Mouse (Mus musculus) heart, embryonic 16.5 days (tissue): ENCODE results near the gene Gabbr1. TPM values are rescaled to one million over a fixed set of nuclear protein-coding genes. Genes with fewer than 3 reads are reported as not detected.
"Not testable (repeated sequence)": the region's sequence is repeated elsewhere in the genome, so short reads cannot be mapped to it uniquely, and the experiment has no call there.

Source experiments
- ATAC-seq: fragments of 200-750 bp; cut with Nextera tagmentation; replicated peaks from 2 replicates; pipeline ENCODE4 v1.8.0; 2017; ENCODE audit warnings: moderate number of reproducible peaks; ENCODE audit not compliant: insufficient read depth, low FRiP score; ENCODE audit errors: extremely low read depth
- H3K27ac ChIP-seq: fragments of 300-500 bp; sonication (generic); 2 replicates; pipeline ENCODE4 v1.5.1; 2014; ENCODE audit warnings: mild to moderate bottlenecking, low read length, control low read depth, moderate library complexity
- H3K27me3 ChIP-seq: fragments of 300-500 bp; sonication (generic); 2 replicates; pipeline ENCODE4 v1.6.1; 2014; ENCODE audit warnings: low read length, mixed read lengths; ENCODE audit not compliant: control insufficient read depth, insufficient read depth
- H3K36me3 ChIP-seq: fragments of 300-500 bp; sonication (generic); 2 replicates; pipeline ENCODE4 v1.6.1; 2014; ENCODE audit not compliant: control insufficient read depth, insufficient read depth
- H3K4me1 ChIP-seq: fragments of 300-500 bp; sonication (generic); 2 replicates; pipeline ENCODE4 v1.6.1; 2014; ENCODE audit warnings: low read length, mixed read lengths; ENCODE audit not compliant: control insufficient read depth, insufficient read depth
- H3K4me2 ChIP-seq: fragments of 300-500 bp; sonication (generic); 2 replicates; pipeline ENCODE4 v1.6.1; 2014; ENCODE audit warnings: low read depth, mild to moderate bottlenecking, control low read depth, low read length
- H3K4me3 ChIP-seq: fragments of 300-500 bp; sonication (generic); 2 replicates; pipeline ENCODE4 v1.5.1; 2014; ENCODE audit warnings: mild to moderate bottlenecking, control low read depth, low read length
- H3K9ac ChIP-seq: fragments of 300-500 bp; sonication (generic); 2 replicates; pipeline ENCODE4 v1.6.1; 2014; ENCODE audit warnings: low read length, control low read depth
- H3K9me3 ChIP-seq: fragments of 300-500 bp; sonication (generic); replicated peaks from 2 replicates; pipeline ENCODE4 v1.6.1; 2016; ENCODE audit warnings: low read length; ENCODE audit not compliant: control insufficient read depth
- WGBS: fragments of 180-500 bp; shearing (Covaris S2); extraction: QIAGEN DNeasy Blood & Tissue Kit; methylation state at CpG from one replicate; pipeline ENCODE4 v1.1.7; 2014; 5-methylcytosine and 5-hydroxymethylcytosine counted together
- polyA plus RNA-seq: library from polyadenylated mRNA; unstranded; fragments of >200 nt; fragmentation: Nextera tagmentation; extraction: Ambion mirVana; gene quantifications from 2 replicates; pipeline ENCODE4 v1.2.1, GENCODE M21; 2015

Gene Gabbr1
- polyA plus RNA-seq, 1 experiment from 2014 or later, result 4.1 TPM

GRCm38 (mm10) chr17:37011719-37012118 is 34.0 kb upstream of the Gabbr1 start:
- Histone ChIP-seq H3K9me3 (no peaks in the 10 kb centered on the region), H3K9ac (no peak overlapping the region), H3K4me1 (no peaks in the 10 kb centered on the region), H3K27ac (no peak overlapping the region), H3K4me3 (no peak overlapping the region), H3K4me2 (no peak overlapping the region), H3K36me3 (peaks cover 15% of the 10 kb centered on the region), H3K27me3 (no peaks in the 10 kb centered on the region)
- no peak for ATAC-seq
- 76% methylated on average over 3 of the region's 3 CpGs for WGBS

DNA sequence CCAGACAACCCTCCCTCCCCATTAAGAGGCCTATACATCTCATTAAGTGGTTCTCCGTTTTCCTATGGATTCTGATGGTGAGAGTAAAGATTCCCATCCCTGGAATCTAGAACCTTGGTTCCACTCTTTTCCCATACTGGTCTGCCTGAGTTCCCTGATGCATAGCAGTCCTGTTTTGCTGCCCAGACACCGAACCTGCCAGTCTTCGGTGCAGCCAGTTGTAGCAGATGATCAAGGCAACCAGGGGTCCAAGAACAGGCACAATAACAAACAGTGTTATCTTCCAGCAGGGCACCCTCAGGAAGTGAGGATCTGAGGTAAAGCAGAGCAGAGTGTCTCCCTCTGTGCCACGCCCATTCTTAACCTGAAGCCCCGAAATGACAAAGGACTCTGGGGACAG is 33.6 kb upstream of the Gabbr1 start:
- H3K4me2 ChIP-seq, result no peak overlapping the region
- no peaks in the 10 kb centered on the region for H3K9me3 ChIP-seq
- H3K4me1 ChIP-seq, result no peaks in the 10 kb centered on the region
- H3K9ac ChIP-seq, result no peak overlapping the region
- no peaks in the 10 kb centered on the region for H3K27me3 ChIP-seq
- no peak for ATAC-seq
- no peak overlapping the region for H3K27ac ChIP-seq
- H3K4me3 ChIP-seq, result no peak overlapping the region
- peaks cover 15% of the 10 kb centered on the region for H3K36me3 ChIP-seq
- WGBS, result 51% methylated on average over 5 of the region's 5 CpGs

DNA sequence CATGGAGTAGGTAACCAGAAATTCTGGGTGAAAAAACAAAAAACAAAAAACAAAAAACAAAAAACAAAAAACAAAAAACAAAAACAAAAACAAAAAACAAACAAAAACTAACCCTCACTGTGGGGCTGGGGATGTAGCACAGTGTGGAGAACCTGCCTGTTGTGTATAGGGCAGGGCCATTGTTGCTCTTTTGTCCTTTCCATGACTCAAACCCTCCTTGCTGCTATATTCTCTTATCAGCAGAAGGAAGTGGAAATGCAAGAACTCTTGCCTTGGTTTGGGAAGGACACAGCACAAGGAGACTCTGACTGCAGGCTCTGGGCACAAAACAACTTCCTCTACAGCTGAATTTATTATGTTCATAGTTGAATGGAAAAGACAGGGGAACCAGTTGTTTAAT is 29.4 kb upstream of the Gabbr1 start:
- Histone ChIP-seq H3K36me3 (no peaks in the 10 kb centered on the region), H3K4me2 (no peak overlapping the region), H3K4me3 (no peak overlapping the region), H3K27me3 (no peaks in the 10 kb centered on the region), H3K9me3 (no peaks in the 10 kb centered on the region), H3K27ac (no peak overlapping the region), H3K4me1 (no peaks in the 10 kb centered on the region), H3K9ac (no peak overlapping the region)
- ATAC-seq, result no peak

DNA sequence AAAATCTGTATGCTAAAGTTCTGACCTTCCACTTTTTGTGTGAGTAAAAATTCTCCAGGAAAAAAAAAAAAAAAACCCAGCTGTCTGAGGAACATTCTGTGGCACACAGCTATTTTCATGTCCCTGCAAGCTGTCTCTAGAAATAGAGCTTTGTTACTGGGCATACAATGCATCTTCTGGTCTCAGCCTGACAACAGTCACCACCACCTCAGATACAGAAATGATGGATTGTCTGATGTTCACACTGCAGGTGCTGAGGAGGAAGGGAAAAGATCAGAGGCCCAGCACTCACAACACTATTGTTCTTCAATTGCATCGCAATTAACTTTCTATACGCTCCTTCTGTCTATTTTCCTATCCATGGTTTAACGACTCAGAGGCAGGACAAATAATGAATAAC is 27.4 kb upstream of the Gabbr1 start:
- Histone ChIP-seq H3K4me1 (no peaks in the 10 kb centered on the region), H3K36me3 (no peaks in the 10 kb centered on the region), H3K4me3 (no peak overlapping the region), H3K27me3 (no peaks in the 10 kb centered on the region), H3K9me3 (no peaks in the 10 kb centered on the region), H3K9ac (no peak overlapping the region), H3K4me2 (no peak overlapping the region), H3K27ac (no peak overlapping the region)
- WGBS, result 73% methylated on average over 3 of the region's 3 CpGs
- ATAC-seq, result no peak

DNA sequence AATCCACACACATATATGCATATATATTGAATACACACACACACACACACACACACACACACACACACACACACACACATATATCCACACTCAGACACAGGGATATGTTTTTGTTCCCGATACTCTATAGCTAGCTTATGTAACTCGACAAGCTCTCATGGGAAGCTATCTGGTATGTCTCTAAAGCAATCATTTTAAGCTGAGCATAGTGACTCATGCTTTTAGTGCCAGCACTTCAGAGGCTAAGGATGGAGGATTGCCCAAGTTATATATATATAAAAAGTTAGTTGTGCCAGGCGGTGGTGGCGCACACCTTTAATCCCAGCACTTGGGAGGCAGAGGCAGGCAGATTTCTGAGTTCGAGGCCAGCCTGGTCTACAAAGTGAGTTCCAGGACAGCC is 26.5 kb upstream of the Gabbr1 start:
- not testable (repeated sequence) for H3K9me3 ChIP-seq, H3K9ac ChIP-seq, H3K27ac ChIP-seq, H3K4me2 ChIP-seq, H3K27me3 ChIP-seq, H3K4me3 ChIP-seq, H3K36me3 ChIP-seq, H3K4me1 ChIP-seq, ATAC-seq
- 91% methylated on average over 5 of the region's 5 CpGs for WGBS

- Histone ChIP-seq H3K4me1 (no peaks in the 10 kb centered on the region), H3K36me3 (no peaks in the 10 kb centered on the region), H3K27me3 (no peaks in the 10 kb centered on the region), H3K9me3 (no peaks in the 10 kb centered on the region), H3K4me2 (no peak within 1 kb of the TSS), H3K4me3 (no peak within 1 kb of the TSS), H3K27ac (no peak within 1 kb of the TSS), H3K9ac (no peak within 1 kb of the TSS)
- no peak for ATAC-seq
- 62% methylated on average over 9 of the region's 9 CpGs for WGBS
Observed at GRCm38 (mm10) chr17:37022628-37023576, 22.9 kb upstream of the Gabbr1 start, which contains the start of gene Mog. Gene Mog, minus strand, starts transcription at chr17:37023398.

DNA sequence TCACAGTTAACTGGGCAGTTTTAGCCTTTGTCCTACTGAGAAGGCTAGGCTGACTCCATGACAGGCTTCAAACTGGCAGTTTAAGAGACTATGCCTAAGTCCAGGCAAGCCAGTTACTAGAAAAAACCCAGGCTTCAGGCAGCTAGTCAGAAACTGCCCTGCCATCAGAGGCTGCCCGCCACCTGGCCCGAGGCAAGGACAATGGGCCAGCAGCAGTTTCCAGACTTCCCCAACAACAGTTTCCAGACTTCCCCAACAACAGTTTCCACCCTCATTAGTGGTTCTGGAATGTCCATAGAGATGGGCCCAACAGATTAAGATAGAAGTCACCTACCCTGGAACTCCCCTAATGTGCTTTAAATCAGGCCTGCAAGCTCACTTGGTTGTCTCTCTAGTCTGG is 19.3 kb upstream of the Gabbr1 start:
- H3K36me3 ChIP-seq, result no peaks in the 10 kb centered on the region
- H3K4me3 ChIP-seq, result no peak overlapping the region
- no peak overlapping the region for H3K9ac ChIP-seq
- WGBS, result 80% methylated on average over 2 of the region's 2 CpGs
- H3K27me3 ChIP-seq, result no peaks in the 10 kb centered on the region
- H3K4me2 ChIP-seq, result no peak overlapping the region
- ATAC-seq, result no peak
- 0 out of 2 replicates have a peak, but pooled peaks cover 3% of the 10 kb centered on the region for H3K4me1 ChIP-seq
- no peaks in the 10 kb centered on the region for H3K9me3 ChIP-seq
- H3K27ac ChIP-seq, result no peak overlapping the region

GRCm38 (mm10) chr17:37027486-37027885 is 18.3 kb upstream of the Gabbr1 start:
- Histone ChIP-seq H3K27ac (no peak overlapping the region), H3K9me3 (no peaks in the 10 kb centered on the region), H3K27me3 (no peaks in the 10 kb centered on the region), H3K4me1 (0 out of 2 replicates have a peak, but pooled peaks cover 3% of the 10 kb centered on the region), H3K9ac (no peak overlapping the region), H3K4me3 (no peak overlapping the region), H3K36me3 (no peaks in the 10 kb centered on the region), H3K4me2 (no peak overlapping the region)
- 95% methylated on average over 4 of the region's 4 CpGs for WGBS
- ATAC-seq, result no peak

- Histone ChIP-seq H3K4me1 (0 out of 2 replicates have a peak, but pooled peaks cover 3% of the 10 kb centered on the region), H3K4me2 (peak overlapping the region; percentile 68), H3K9me3 (no peaks in the 10 kb centered on the region), H3K4me3 (peak overlapping the region; percentile 61), H3K27ac (peak overlapping the region; percentile 78), H3K36me3 (no peaks in the 10 kb centered on the region), H3K9ac (peak overlapping the region; percentile 25), H3K27me3 (no peaks in the 10 kb centered on the region)
- ATAC-seq, result 0 out of 2 replicates have a peak, but pooled peaks have one; percentile 15
- WGBS, result 10% methylated on average over 10 of the region's 10 CpGs
Observed at GRCm38 (mm10) chr17:37028212-37028611, 17.6 kb upstream of the Gabbr1 start.
